Mouse (Mus musculus) mature B cell (primary cell): ENCODE data around the gene Msi2.

Experiments used
- in situ Hi-C: fragments of 300-500 bp; cut with MboI; formaldehyde crosslinking; loops from 2 replicates; pipeline ENCODE4 v1.14.3; 2019

The Msi2 gene

GRCm38 (mm10) chr11:88447350-88447749 lies 271.0 kb downstream of the Msi2 start:
- in situ Hi-C loops = no loop called here

- in situ Hi-C loops = no loop called here
Measured at GRCm38 (mm10) chr11:88443905-88444304, 274.4 kb downstream of the Msi2 start.

GRCm38 (mm10) chr11:88443291-88443690 lies 275.0 kb downstream of the Msi2 start:
- in situ Hi-C loops = no loop called here

GRCm38 (mm10) chr11:88441871-88442740 lies 276.2 kb downstream of the Msi2 start:
- in situ Hi-C loops = no loop called here

GRCm38 (mm10) chr11:88438659-88439058 lies 279.7 kb downstream of the Msi2 start:
- in situ Hi-C loops = no loop called here

GRCm38 (mm10) chr11:88436596-88436995 lies 281.7 kb downstream of the Msi2 start:
- in situ Hi-C loops = no loop called here

- in situ Hi-C loops = no loop called here
Measured at GRCm38 (mm10) chr11:88435543-88435942, 282.8 kb downstream of the Msi2 start.

GRCm38 (mm10) chr11:88431363-88432269 lies 286.7 kb downstream of the Msi2 start:
- in situ Hi-C loops = no loop called here

GRCm38 (mm10) chr11:88430292-88430691 lies 288.0 kb downstream of the Msi2 start:
- in situ Hi-C loops = no loop called here

GRCm38 (mm10) chr11:88429680-88430079 lies 288.6 kb downstream of the Msi2 start:
- in situ Hi-C loops = no loop called here

- in situ Hi-C loops = no loop called here
Measured at GRCm38 (mm10) chr11:88425631-88426101, 292.6 kb downstream of the Msi2 start.

- in situ Hi-C loops = no loop called here
Measured at GRCm38 (mm10) chr11:88424034-88424767, 294.1 kb downstream of the Msi2 start.

GRCm38 (mm10) chr11:88421057-88421578 lies 297.2 kb downstream of the Msi2 start:
- in situ Hi-C loops = no loop called here

GRCm38 (mm10) chr11:88419657-88420366 lies 298.5 kb downstream of the Msi2 start:
- in situ Hi-C loops = loop anchor here (10.0 kb wide), 1 partner anchor 205 kb away; no protein-coding TSS in a partner anchor

- in situ Hi-C loops = loop anchor here (10.0 kb wide), 1 partner anchor 204 kb away; no protein-coding TSS in a partner anchor
Measured at GRCm38 (mm10) chr11:88419064-88419463, 299.2 kb downstream of the Msi2 start.

- in situ Hi-C loops = loop anchor here (10.0 kb wide), 1 partner anchor 200 kb away; no protein-coding TSS in a partner anchor
Measured at GRCm38 (mm10) chr11:88414157-88414870, 304.0 kb downstream of the Msi2 start.

- in situ Hi-C loops = loop anchor here (10.0 kb wide), 1 partner anchor 198 kb away; no protein-coding TSS in a partner anchor
Measured at GRCm38 (mm10) chr11:88412423-88413094, 305.8 kb downstream of the Msi2 start.

- in situ Hi-C loops = no loop called here
Measured at GRCm38 (mm10) chr11:88408305-88408704, 310.0 kb downstream of the Msi2 start.

- in situ Hi-C loops = no loop called here
Measured at GRCm38 (mm10) chr11:88406408-88406915, 311.9 kb downstream of the Msi2 start.
